Mouse (Mus musculus) lung, postnatal 10 days (tissue): ENCODE results near the gene 9330182L06Rik.

Source experiments
- DNase-seq: peaks from one replicate; pipeline ENCODE4 v3.0.0; 2021

9330182L06Rik gene

DNA sequence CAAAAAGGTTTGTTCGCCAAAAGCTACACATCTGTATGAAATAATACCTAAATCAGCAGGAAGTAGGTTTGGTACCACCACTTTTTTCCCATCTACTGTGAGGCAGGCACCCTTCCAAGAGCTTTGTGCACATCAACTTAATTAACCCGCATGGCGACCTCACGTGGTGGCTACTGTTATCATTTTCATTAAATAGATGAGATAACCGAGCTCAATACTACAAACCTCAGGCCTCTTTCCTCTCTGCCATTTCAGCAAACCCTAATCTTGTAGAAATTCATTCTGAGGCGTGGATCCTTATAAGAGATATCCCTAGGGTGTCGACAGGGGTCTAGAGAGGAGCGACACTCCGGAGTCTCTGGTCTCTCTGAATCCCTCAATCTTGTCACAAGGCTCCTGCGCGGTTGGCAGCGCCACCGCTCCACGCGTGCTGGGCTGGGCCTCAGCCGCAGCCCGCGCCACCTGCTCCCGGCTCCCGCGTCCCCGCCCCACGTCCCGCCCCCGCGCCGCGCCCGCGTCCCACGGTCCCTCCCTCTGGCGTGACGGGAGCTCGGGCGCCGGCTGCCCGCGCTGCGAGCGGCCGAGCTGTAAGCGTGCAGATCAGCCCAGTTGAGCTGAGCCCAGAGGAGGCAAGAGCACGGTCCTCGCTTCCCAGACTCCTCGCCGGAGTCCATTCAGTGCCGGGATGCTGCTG is at the start of gene 9330182L06Rik:
Gene 9330182L06Rik, plus strand, starts transcription at position 533 of the 694 bp plus-strand sequence.
- peak; percentile 32 for DNase-seq

- no peak for DNase-seq
These were observed 38.4 kb upstream of the 9330182L06Rik start for GRCm38 (mm10) chr5:9227456-9228008.

- DNase-seq: no peak
These were observed 1.6 kb upstream of the 9330182L06Rik start for GRCm38 (mm10) chr5:9264361-9264760.

GRCm38 (mm10) chr5:9266280-9266923 is 484 bp downstream of the 9330182L06Rik start:
- DNase-seq: no peak

DNA sequence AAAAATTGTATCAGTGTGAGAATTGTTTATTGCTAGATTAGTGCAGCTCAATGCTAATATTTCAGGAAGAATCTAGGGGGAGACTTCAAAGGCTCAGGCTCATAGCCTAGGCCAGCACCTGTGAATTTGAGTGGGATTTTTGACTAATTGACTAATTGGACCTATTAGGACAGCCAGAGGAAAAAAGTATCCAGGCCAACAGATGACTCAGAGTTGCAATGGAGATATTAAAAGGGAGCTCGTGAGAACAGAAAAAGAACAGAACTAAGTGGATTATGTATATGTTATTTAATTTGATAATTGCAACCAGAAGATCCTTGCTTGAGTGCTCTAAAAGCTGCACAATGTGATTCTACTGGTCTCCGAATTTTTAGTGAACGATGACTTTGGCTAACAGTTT is 3.7 kb downstream of the 9330182L06Rik start:
- DNase-seq: no peak

DNA sequence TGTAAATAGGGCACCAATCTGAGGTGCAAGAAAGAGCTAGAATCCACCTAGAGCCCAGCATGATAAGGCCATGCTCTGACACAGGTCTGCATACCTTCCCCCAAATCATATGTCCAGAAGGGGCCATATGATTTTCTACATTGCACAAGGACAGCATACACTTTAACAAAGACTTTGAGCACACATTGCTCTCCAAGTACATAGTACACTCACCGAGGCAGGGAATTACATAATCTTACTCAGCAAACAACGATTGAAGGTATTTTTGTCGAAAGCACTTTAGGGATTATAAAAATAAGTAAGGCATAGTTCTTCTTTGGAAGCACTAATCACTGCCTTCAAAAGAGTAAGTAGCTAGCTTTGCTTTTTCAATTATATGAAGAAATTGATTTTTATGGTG is 7.1 kb downstream of the 9330182L06Rik start:
- no peak for DNase-seq

DNA sequence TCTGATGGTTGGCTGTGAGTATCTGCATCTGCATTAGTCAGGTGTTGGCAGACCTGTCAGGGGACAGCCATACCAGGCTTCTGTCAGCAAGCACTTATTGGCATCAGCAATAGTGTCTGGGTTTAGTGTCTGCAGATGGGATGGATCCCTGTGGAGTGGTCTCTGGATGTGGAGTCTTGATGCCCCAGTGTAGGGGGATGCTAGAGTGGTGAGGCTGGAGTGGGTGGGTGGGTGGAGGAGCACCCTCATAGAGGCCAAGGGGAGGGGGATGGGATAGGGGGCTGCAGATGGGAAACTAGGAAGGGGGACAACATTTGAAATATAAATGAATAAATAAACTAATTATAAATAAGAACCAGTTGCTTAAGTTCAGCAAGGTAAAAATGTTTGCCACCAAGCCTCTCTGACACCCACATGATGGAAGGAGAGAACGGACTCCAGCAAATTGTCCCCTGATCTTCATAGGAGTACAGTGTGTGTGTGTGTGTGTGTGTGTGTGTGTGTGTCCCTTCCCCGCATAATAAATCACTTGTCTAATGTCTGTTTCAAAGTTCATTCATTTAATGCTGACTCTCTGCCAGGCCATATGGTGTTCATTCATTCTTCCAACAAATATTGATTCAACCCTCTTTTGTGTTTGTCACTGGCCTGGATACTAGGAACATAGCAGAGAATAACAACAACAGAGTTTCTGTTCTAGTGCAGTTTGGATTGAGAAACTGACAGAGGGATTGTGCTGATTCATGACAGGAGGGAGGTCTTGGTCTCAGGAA is 30.0 kb downstream of the 9330182L06Rik start:
- DNase-seq: no peak

GRCm38 (mm10) chr5:9296550-9296928 is 30.6 kb downstream of the 9330182L06Rik start:
- no peak for DNase-seq

- DNase-seq: no peak
These were observed 60.9 kb downstream of the 9330182L06Rik start for GRCm38 (mm10) chr5:9326863-9327262.

DNA sequence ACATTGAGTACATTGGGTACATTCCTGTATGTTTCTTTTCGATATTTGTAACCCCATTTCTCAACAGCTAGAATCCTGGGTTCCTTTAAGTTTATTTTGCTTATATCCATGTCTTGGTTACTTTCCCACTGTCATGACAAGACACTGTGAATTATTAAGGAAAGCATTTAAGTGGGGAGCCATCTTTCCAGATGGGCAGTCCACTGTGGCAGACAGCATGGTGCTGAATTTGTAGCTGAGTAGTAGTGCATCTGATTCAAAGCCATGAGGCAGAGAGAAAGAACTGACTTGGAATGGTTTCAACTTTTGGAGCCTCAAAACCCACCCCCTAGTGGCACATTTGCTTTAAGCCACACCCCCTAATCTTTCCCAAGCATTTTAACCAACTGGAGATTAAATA is 61.6 kb downstream of the 9330182L06Rik start:
- DNase-seq: no peak

- DNase-seq: no peak
These were observed 73.0 kb downstream of the 9330182L06Rik start for GRCm38 (mm10) chr5:9338756-9339510.

DNA sequence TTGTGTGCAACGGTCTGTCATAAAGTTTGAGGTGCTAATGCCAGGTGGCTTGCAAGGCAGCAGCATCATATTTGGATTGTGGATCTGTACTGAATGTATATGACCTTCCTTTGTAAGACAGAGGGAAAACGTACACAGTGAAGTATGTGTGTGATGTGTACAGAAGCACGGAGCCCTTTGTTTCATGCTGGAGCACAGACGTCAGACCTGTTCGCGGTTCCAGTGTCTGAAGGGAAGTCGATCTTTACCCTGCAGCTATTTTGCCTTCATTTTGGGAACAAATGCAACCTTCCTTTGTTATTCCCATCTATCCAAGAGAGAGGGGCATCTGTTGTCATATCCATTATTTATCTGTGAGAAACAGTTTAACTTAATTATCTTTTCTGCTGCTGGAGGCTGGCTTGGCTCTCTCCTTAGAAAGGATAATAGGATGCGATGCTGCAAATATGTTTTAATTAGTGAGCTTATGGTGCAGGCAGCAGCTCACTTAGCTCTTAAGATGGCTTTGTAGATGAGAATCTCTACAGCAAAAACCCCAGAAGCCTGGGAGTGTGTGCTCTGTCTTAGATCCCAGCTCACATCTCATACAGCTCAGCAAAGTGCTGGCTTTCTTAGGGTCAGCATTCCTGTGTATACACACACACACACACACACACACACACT is 73.7 kb downstream of the 9330182L06Rik start:
- no peak for DNase-seq

DNA sequence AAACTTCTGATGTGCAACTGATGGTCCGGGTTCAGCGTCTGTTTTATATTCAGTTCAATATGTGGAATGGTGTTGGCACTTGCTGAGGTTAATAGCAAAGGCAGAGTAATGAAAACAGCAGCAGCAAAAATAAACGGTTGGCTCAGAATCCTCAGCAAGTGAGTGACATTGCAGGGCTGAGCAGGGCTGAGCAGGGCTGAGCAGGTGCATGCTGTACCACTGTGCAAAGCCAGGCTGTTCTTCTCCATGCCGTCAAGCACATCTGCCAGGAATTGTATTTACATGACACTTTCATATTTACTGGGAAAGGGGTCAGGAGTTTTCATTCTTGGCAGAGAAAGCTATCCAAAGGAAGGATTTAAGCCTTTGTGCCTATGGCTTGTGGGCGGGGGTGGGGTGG is 78.7 kb downstream of the 9330182L06Rik start:
- DNase-seq: no peak

GRCm38 (mm10) chr5:9345038-9345617 is 79.2 kb downstream of the 9330182L06Rik start:
- DNase-seq: no peak

DNA sequence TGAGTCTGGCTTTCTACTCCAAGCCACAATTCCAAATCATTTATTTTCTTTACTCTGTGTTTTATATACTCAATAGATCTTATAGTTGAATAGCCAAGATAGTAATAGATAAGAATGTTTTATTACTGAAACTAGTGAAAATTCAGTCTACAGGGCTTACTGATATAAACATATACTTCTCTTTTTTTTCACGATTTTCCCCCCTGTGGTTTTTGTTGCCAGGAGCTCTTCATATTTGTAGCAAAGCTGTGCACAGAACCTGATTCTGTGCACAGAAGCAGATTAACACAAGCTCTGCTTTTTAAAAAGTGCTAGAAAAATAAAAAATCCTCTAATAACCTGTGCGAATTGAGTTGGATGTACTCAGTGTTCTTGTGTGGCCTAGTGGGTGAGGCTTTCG is 79.7 kb downstream of the 9330182L06Rik start:
- DNase-seq: no peak

GRCm38 (mm10) chr5:9346510-9346909 is 80.6 kb downstream of the 9330182L06Rik start:
- no peak for DNase-seq

DNA sequence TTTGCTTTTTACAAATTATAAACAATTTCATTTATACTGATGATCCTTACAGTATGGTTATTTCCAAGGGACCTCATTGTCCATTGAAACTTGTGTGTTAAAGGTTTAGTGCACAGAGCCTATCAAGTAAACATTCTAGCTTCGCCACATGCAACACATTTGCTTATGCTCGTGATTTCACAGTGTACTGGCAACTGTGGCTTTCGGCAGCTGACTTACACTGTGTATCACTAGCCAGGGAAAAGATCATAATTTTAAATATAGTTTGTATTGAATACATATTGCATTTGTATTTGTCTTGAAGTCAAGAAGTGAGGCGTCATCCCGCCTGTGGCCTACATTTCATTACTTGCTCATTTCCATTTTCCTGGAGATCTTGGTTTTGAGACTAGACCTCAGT is 86.2 kb downstream of the 9330182L06Rik start:
- DNase-seq: no peak

- DNase-seq: no peak
These were observed 86.7 kb downstream of the 9330182L06Rik start for GRCm38 (mm10) chr5:9352646-9353045.

- no peak for DNase-seq
These were observed 88.3 kb downstream of the 9330182L06Rik start for GRCm38 (mm10) chr5:9354257-9354656.

DNA sequence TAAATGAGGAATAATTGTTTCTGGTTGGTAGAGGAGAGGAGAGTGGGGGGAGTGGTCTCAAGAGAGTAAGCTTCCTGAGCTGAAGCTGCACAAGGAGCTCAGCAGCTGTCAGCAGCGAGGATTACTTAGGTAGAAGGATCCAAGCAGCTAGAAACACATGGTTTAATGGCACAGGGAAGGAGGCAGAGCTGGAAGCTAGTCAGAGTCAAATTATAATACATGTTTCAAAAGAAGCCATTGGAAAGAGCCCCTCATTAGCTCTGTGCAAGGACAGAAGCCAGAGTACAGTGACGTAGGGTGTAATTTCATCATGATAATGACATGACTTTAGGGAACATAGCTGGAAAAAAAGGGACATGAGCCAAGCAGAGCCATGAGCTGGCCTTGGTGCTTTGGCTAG is 92.2 kb downstream of the 9330182L06Rik start:
- DNase-seq: no peak

DNA sequence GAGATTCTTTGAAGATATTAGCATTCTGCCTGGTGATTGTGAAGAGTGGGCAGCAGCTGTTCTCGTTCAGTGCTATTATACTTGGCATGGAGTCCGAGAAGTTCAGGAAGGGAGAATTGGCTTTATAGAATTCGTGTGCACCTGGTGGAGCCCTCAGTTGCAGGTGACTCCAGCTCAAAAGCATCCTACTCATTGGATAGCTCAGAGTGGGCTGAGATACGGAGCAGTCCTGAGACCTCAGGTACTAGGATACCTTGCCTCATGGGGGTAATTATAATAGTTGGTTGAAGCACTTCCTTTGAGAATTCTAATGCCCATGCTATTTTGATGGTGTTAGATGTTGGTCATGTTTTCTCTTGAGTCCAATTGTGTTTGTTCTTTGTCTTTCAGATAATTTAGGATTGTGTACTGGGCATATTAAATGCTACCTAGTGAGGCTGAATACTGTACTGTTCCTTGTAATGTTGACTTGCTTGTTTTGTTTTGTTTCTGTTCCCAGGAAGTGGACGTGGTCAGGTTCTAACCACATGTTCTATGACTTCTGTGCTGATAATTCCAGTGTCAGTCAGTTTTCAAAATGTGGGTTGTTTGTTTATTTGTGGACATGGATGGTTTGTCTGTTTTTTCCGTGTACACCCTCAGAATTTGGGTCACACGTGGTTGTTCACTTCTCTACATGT is 96.2 kb downstream of the 9330182L06Rik start:
- no peak for DNase-seq
